10 mouse cellular contexts compared by ENCODE assay signal in the genomic region with DNA sequence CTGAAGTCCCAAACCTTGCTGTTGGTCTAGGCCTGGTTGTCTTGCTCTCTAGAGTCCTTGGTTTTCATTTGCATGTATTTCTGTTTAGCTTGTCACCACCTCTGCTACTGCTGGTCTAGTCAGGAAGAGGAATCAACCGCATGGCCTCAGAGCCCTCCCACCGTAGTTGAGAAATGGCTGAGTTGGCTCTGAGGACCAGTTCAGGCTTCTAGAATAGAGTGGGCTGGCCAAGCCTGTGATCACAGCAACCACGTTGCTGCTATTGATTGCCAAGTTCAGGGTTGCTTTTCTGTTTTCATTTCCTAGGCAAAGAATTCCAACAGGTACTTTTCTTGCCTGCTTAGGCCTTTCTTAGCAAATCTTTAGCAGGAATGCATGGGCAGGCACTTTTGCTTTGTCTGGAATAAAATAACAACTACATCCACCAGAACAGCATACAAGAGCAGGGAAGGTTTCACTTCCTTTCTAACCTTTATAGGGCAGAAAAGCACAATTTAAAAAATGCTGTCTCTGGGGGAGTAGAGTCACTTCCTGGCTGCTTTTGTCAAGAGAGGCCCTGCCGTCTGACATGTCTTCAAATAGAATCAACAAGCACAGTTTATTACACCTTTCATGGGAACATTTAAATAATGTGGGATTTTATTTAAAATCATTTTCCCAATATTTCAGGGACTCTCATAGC. TPM values are rescaled to one million over a fixed set of nuclear protein-coding genes. Genes with fewer than 3 reads are reported as not detected.
DNase-seq lines count a peak whose midpoint lies in the region; ATAC-seq and TF ChIP-seq lines count a peak whose summit lies in the region.
"Had no signal": no experiment of that assay in that cellular context is flagged by ENCODE, and none has a peak within 500 bp of the region (broad histone marks: within the 10 kb centered on the region; RNA-seq: fewer than 3 reads in every experiment).

No protein-coding gene starts in this region.

- peak; percentile 39 to 45 for DNase-seq in lung, adult 18-20 months
- no peak for DNase-seq in lung, postnatal 0 days (ENCODE audit: low spot score)
- DNase-seq in lung, postnatal 36 days, result peak; percentile 64
- DNase-seq in thymus, postnatal 14 days, result peak; percentile 34
- no peak for DNase-seq in adrenal gland, postnatal 4 days (ENCODE audit: low spot score in 2 of 2)
- DNase-seq in urinary bladder, postnatal 14 days (ENCODE audit: low spot score), result no peak
- DNase-seq: cerebellum, adult 9-11 months had no signal

- no peaks in the 10 kb centered on the region for H3K27me3 ChIP-seq in lung, postnatal 0 days (replicated peaks; ENCODE audit: insufficient read depth, low read length)
- peaks cover 4% of the 10 kb centered on the region; the same call in 1 of the 2 replicates for H3K27me3 ChIP-seq in intestine, embryonic 16.5 days (replicated peaks; ENCODE audit: control insufficient read depth, insufficient read depth, low read length)

- no peaks in the 10 kb centered on the region for H3K4me1 ChIP-seq in lung, postnatal 0 days (ENCODE audit: insufficient read depth, low read depth, low read length)
- H3K4me1 ChIP-seq in embryonic fibroblast, embryonic 13.5 days (ENCODE audit: control insufficient read depth, insufficient read depth, low read length), result no peaks in the 10 kb centered on the region
- H3K4me1 ChIP-seq in intestine, embryonic 16.5 days (ENCODE audit: control insufficient read depth, insufficient read depth, low read length), result no peaks in the 10 kb centered on the region
- H3K4me1 ChIP-seq: lung, embryonic 15.5 days had no signal

- H3K36me3 ChIP-seq in lung, postnatal 0 days (ENCODE audit: insufficient read depth, low read length), result no peaks in the 10 kb centered on the region
- H3K36me3 ChIP-seq in intestine, embryonic 16.5 days (ENCODE audit: control insufficient read depth, insufficient read depth, low read length), result no peaks in the 10 kb centered on the region
- H3K36me3 ChIP-seq: lung, embryonic 15.5 days had no signal

- no peak for TF ChIP-seq EP300 in lung, postnatal 0 days (IDR thresholded peaks at IDR 0.05)

- no peak for TF ChIP-seq POLR2A in embryonic fibroblast, embryonic 13.5 days (IDR thresholded peaks at IDR 0.05; ENCODE audit: low read depth, low read length)

- no peak for TF ChIP-seq CTCF in lung, postnatal 0 days (IDR thresholded peaks at IDR 0.05)
- TF ChIP-seq CTCF in embryonic fibroblast, embryonic 13.5 days (IDR thresholded peaks at IDR 0.05; ENCODE audit: borderline replicate concordance, insufficient read depth, low read length), result no peak

- H3K4me3 ChIP-seq in lung, postnatal 0 days (ENCODE audit: low read depth, low read length), result no peak overlapping the region
- H3K4me3 ChIP-seq in embryonic fibroblast, embryonic 13.5 days (ENCODE audit: insufficient read depth, low read length), result no peak overlapping the region
- H3K4me3 ChIP-seq in intestine, embryonic 16.5 days (ENCODE audit: low read length), result no peak overlapping the region
- H3K4me3 ChIP-seq: lung, embryonic 15.5 days had no signal

- H3K9me3 ChIP-seq in lung, postnatal 0 days (ENCODE audit: low read length), result no peaks in the 10 kb centered on the region
- no peaks in the 10 kb centered on the region for H3K9me3 ChIP-seq in intestine, embryonic 16.5 days (ENCODE audit: control insufficient read depth, low read length)
- H3K9me3 ChIP-seq: lung, embryonic 15.5 days had no signal

- H3K9ac ChIP-seq in lung, postnatal 0 days (replicated peaks; ENCODE audit: low read depth), result no peak overlapping the region
- H3K9ac ChIP-seq in intestine, embryonic 16.5 days (ENCODE audit: low read depth, low read length), result no peak overlapping the region
- H3K9ac ChIP-seq: lung, embryonic 15.5 days had no signal

- ATAC-seq in lung, postnatal 0 days, result no peak
- no peak for ATAC-seq in intestine, embryonic 16.5 days

- no peak overlapping the region for H3K27ac ChIP-seq in lung, postnatal 0 days (ENCODE audit: low read length)
- H3K27ac ChIP-seq in embryonic fibroblast, embryonic 13.5 days (ENCODE audit: insufficient read depth, low read length), result peak overlapping the region; percentile 34; the same call in 1 of the 2 replicates
- no peak overlapping the region; the same call in 1 of the 2 replicates for H3K27ac ChIP-seq in intestine, embryonic 16.5 days (ENCODE audit: low read length)
- H3K27ac ChIP-seq: lung, embryonic 15.5 days had no signal

- no peak overlapping the region for H3K4me2 ChIP-seq in lung, postnatal 0 days (replicated peaks; ENCODE audit: low read depth, low read length)
- H3K4me2 ChIP-seq in intestine, embryonic 16.5 days (ENCODE audit: low read depth, low read length), result no peak overlapping the region
- H3K4me2 ChIP-seq: lung, embryonic 15.5 days had no signal

- WGBS in lung, postnatal 0 days, result 38% methylated on average over 4 of the region's 4 CpGs
- 59% methylated on average over 4 of the region's 4 CpGs for WGBS in intestine, embryonic 16.5 days

RNA-seq across cellular contexts. Expression of a gene that starts 29.0 kb away (rescaled TPM):
- 7,609 and 7,998 TPM in 2 replicates for polyA plus RNA-seq in lung, postnatal 0 days (2015; fragmentation: Nextera tagmentation; extraction: Ambion mirVana)
- polyA plus RNA-seq in embryonic fibroblast, embryonic 13.5 days (2011; ENCODE audit: insufficient read length, low read depth, missing spikeins), result 2,205 and 2,784 TPM in 2 replicates
- total RNA-seq in adrenal gland, postnatal 4 days (2021), result 100 to 1,000 TPM; 645 to 701 TPM
- polyA plus RNA-seq in intestine, embryonic 16.5 days (2015; fragmentation: Nextera tagmentation; extraction: Ambion mirVana), result 2,883 and 3,085 TPM in 2 replicates

Comparison
In these comparisons a context has a peak if more than half of its experiments do, and no peak if none do; other contexts are left out.
1. DNase-seq: peak in lung, adult 18-20 months (2 of 2), lung, postnatal 36 days (single experiment) and thymus, postnatal 14 days (single experiment); none in lung, postnatal 0 days (single experiment), adrenal gland, postnatal 4 days (0 of 2) and urinary bladder, postnatal 14 days (single experiment).